Mouse (Mus musculus) heart, postnatal 0 days (tissue): ENCODE data around the gene Osbpl3. TPM values are rescaled to one million over a fixed set of nuclear protein-coding genes. Genes with fewer than 3 reads are reported as not detected.

Source experiments
- ATAC-seq: fragments of 200-750 bp; cut with Nextera tagmentation; 2 replicates; pipeline ENCODE4 v1.8.0; 2017; ENCODE audit warnings: low read depth, moderate number of reproducible peaks, moderate library complexity; ENCODE audit not compliant: insufficient read depth
- DNase-seq: peaks from one replicate; pipeline ENCODE4 v3.0.0-alpha.2; 2016; ENCODE audit warnings: low spot score
- H3K27ac ChIP-seq: fragments of 300-500 bp; sonication (generic); 2 replicates; pipeline ENCODE4 v1.5.1; 2014; ENCODE audit warnings: low read depth, mild to moderate bottlenecking
- H3K27me3 ChIP-seq: fragments of 300-500 bp; sonication (generic); 2 replicates; pipeline ENCODE4 v1.6.1; 2014; ENCODE audit warnings: low read length, mixed read lengths; ENCODE audit not compliant: control insufficient read depth, insufficient read depth
- H3K36me3 ChIP-seq: fragments of 300-500 bp; sonication (generic); replicated peaks from 2 replicates; pipeline ENCODE4 v1.6.1; 2014; ENCODE audit warnings: low read length, mixed read lengths; ENCODE audit not compliant: control insufficient read depth, insufficient read depth
- H3K4me1 ChIP-seq: fragments of 300-500 bp; sonication (generic); 2 replicates; pipeline ENCODE4 v1.6.1; 2014; ENCODE audit warnings: antibody characterized with exemption; ENCODE audit not compliant: control insufficient read depth, insufficient read depth
- H3K4me2 ChIP-seq: fragments of 300-500 bp; sonication (generic); 2 replicates; pipeline ENCODE4 v1.6.1; 2014; ENCODE audit warnings: low read depth, mild to moderate bottlenecking, low read length, moderate library complexity
- H3K4me3 ChIP-seq: fragments of 300-500 bp; sonication (generic); 2 replicates; pipeline ENCODE4 v1.5.1; 2014; ENCODE audit warnings: low read depth, low read length
- H3K9ac ChIP-seq: fragments of 300-500 bp; sonication (generic); replicated peaks from 2 replicates; pipeline ENCODE4 v1.6.1; 2014; ENCODE audit warnings: low read depth, low read length, mixed read lengths
- H3K9me3 ChIP-seq: fragments of 300-500 bp; sonication (generic); replicated peaks from 2 replicates; pipeline ENCODE4 v1.6.1; 2016; ENCODE audit warnings: low read length; ENCODE audit not compliant: control insufficient read depth
- CTCF ChIP-seq: IDR thresholded peaks from 2 replicates; pipeline ENCODE4 v1.5.1; 2016; ENCODE audit warnings: antibody characterized with exemption, control low read depth, low read depth
- EP300 ChIP-seq: IDR thresholded peaks from 2 replicates; pipeline ENCODE4 v1.6.1; 2016; ENCODE audit warnings: antibody characterized with exemption, low read depth
- WGBS: fragments of 180-500 bp; shearing (Covaris S2); extraction: QIAGEN DNeasy Blood & Tissue Kit; methylation state at CpG from one replicate; pipeline ENCODE4 v1.1.7; 2014; 5-methylcytosine and 5-hydroxymethylcytosine counted together
- polyA plus RNA-seq: library from polyadenylated mRNA; unstranded; fragments of >200 nt; fragmentation: Nextera tagmentation; extraction: Ambion mirVana; gene quantifications from 2 replicates; pipeline ENCODE4 v1.2.1, GENCODE M21; 2015
- total RNA-seq: library from RNA; depleted of rRNA; stranded (reverse); fragments of >200 nt; gene quantifications from 2 replicates; pipeline ENCODE4 v1.2.3, GENCODE M21; 2014; ENCODE audit warnings: low replicate concordance

Osbpl3 gene
- total and polyA plus RNA-seq, 2 experiments from 2014 or later = 13.9 to 20.9 TPM

DNA sequence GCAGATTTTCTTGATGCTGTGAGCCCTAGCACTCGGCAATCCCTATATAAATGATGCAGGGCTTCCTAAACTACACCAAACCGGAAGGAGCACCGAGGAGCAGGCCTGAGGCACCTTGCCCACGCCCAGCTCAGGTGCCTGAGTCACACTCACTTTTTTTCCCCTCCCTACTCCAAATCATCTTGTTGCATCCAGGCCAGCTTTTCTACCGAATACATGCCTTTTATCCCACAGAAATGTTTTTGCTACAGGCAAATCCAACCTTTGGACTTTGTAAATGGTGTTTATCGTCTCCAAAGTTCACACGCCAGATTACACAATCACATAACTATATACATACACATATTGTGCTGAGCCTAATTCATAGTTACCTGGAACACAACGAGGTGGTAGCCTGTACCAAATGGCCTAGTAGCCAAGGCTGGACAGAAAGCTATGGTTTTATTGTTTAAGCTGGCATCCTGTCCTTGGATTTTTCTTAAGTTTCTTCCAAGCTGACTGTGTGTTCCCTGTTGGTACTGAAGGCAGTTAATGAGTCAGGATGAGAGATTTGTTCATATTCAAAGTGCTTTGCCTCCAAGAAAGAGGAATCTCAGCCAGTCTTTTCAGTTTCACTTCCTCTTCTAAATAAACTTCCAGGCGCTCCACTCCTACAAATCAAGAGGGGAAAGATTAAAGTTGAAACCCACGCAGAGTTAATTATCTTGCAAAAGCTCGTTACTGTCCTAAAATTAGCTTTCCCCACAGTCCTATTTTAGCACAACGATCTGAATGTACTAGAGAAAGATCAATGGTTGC is 1.7 kb upstream of the Osbpl3 start:
- Histone ChIP-seq H3K27ac (no peak overlapping the region), H3K9ac (no peak overlapping the region), H3K4me2 (no peak overlapping the region), H3K36me3 (no peaks in the 10 kb centered on the region), H3K4me3 (no peak overlapping the region), H3K9me3 (no peaks in the 10 kb centered on the region), H3K27me3 (no peaks in the 10 kb centered on the region), H3K4me1 (peaks cover 8% of the 10 kb centered on the region)
- ATAC-seq (no peak), DNase-seq (no peak)
- 78% methylated on average over 12 of the region's 12 CpGs for WGBS
- TF ChIP-seq CTCF (no peak), EP300 (no peak)

DNA sequence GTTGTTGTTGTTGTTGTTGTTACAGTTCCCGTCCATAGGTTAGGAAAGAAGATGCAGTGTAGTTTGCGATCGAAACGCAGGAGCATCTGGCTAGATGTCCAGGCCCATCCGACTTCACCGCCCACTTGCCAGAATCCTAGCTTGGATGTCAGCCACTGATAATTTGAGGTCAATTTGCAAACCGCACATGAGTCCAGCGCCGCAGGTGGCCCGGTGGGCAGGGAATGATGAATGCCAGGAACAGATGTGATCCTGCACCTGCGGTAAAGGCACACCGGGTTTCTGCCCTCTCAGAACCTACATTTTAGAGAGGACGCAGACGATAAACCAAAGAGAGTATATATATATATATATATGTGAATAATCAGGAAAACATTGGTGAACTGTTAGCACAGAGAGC is 705 bp upstream of the Osbpl3 start:
- TF ChIP-seq EP300 (no peak), CTCF (no peak)
- H3K9me3 ChIP-seq = no peaks in the 10 kb centered on the region
- ATAC-seq = no peak
- WGBS = 72% methylated on average over 14 of the region's 14 CpGs
- DNase-seq = no peak
- no peaks in the 10 kb centered on the region for H3K27me3 ChIP-seq
- H3K9ac ChIP-seq = no peak overlapping the region
- no peak overlapping the region for H3K27ac ChIP-seq
- H3K4me3 ChIP-seq = peak overlapping the region; percentile 80
- peaks cover 8% of the 10 kb centered on the region for H3K4me1 ChIP-seq
- H3K36me3 ChIP-seq = no peaks in the 10 kb centered on the region
- H3K4me2 ChIP-seq = peak overlapping the region; percentile 95

DNA sequence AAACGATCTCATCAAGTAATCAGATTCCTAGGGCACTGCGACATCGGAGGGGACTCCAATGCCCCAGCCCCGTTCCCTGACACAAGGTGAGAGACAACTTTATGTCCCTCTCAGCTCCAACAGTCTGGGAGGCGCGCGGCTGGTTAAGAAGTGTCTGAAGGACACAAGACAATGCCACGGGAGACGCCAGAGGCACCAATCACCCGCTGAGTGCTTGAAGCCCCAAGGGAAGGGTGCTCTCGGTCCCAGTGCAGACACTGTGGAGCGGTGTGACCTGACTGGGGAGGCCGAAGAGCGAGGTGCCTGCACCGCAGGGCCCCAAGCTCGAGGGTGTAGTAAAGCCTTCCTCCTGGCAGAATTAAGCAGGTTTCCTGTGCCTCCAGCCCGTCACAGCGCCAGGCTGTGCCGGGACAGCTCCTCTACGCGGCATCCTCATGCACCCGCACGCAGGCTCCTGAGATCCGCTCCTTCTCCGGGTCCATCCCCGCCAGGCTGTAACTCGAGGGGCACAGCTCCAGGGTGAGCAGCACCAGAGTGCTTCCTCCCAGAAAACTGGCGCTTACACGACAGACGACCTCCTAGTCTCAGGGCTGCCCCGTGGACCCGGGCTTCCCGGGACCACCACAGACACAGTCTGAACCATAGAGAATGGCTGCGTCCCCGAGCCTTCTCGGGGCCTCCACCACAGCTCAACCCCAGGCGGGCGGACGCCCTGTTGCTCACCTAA is 736 bp downstream of the Osbpl3 start:
- Histone ChIP-seq H3K4me1 (peaks cover 8% of the 10 kb centered on the region), H3K9ac (peak overlapping the region; percentile 87), H3K27ac (peak overlapping the region; percentile 88), H3K27me3 (no peaks in the 10 kb centered on the region), H3K4me2 (peak overlapping the region; percentile 95), H3K9me3 (no peaks in the 10 kb centered on the region), H3K36me3 (no peaks in the 10 kb centered on the region), H3K4me3 (peak overlapping the region; percentile 80)
- WGBS = under 1% methylated on average over 39 of the region's 39 CpGs
- TF ChIP-seq CTCF (0 out of 2 replicates have a peak, but pooled peaks have one; percentile 4), EP300 (no peak)
- ATAC-seq (peak; percentile 43), DNase-seq (peak; percentile 56)

DNA sequence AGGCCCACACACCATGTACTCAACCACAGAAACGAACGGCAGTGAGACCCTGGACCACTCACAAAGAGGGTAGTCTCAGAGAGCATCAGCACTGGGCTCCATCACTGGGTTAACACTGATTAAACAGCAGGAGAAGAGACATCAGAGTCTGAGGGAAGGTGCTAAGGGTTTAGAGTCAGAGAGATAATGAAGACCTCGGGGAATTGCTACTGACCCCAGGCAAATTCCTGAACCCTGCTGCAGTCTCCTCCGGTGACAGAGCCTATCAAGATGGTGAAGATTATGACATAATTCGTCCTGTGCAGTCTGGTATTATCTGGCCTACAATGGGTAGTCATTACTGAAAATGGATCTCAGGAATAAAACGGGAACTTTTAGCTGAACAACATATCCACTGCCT is 2.4 kb downstream of the Osbpl3 start:
- Histone ChIP-seq H3K4me1 (peaks cover 8% of the 10 kb centered on the region), H3K9ac (no peak overlapping the region), H3K9me3 (no peaks in the 10 kb centered on the region), H3K36me3 (no peaks in the 10 kb centered on the region), H3K4me2 (no peak overlapping the region), H3K4me3 (no peak overlapping the region), H3K27ac (no peak overlapping the region), H3K27me3 (no peaks in the 10 kb centered on the region)
- ATAC-seq (no peak), DNase-seq (no peak)
- 52% methylated on average over 6 of the region's 6 CpGs for WGBS
- TF ChIP-seq EP300 = no peak
- no peak for TF ChIP-seq CTCF

DNA sequence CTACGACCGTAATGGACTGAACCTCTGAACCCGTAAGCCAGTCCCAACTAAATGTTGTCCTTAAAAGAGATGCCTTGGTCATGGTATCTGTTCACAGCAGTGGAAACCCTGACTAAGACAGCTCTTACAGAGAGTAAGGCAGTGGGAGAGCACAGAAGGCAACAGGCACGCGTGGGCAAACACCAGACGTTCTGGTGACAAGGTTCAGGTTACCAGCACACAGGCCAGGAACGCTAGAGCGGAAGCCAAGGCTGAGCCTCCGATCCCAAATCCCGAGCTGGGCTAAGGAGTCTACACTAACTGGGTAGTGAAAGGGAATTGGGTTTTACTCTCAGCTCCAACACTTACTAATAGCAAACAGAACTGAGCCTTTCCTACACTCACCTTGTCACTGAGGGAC is 3.8 kb downstream of the Osbpl3 start:
- DNase-seq (no peak), ATAC-seq (no peak)
- no peaks in the 10 kb centered on the region for H3K36me3 ChIP-seq
- no peak overlapping the region for H3K4me3 ChIP-seq
- H3K27ac ChIP-seq = no peak overlapping the region
- H3K4me2 ChIP-seq = no peak overlapping the region
- no peak overlapping the region for H3K9ac ChIP-seq
- TF ChIP-seq EP300 = no peak
- no peaks in the 10 kb centered on the region for H3K9me3 ChIP-seq
- no peaks in the 10 kb centered on the region for H3K27me3 ChIP-seq
- 90% methylated on average over 10 of the region's 10 CpGs for WGBS
- peaks cover 8% of the 10 kb centered on the region for H3K4me1 ChIP-seq
